Mouse (Mus musculus): ENCODE measurements at regions not wholly inside any gene's neighbourhood (a gene's known extent, or its start where the extent isn't known, plus 50 kb on each side); places are given as distances from the start of the nearest gene placed in this dataset.

DNA sequence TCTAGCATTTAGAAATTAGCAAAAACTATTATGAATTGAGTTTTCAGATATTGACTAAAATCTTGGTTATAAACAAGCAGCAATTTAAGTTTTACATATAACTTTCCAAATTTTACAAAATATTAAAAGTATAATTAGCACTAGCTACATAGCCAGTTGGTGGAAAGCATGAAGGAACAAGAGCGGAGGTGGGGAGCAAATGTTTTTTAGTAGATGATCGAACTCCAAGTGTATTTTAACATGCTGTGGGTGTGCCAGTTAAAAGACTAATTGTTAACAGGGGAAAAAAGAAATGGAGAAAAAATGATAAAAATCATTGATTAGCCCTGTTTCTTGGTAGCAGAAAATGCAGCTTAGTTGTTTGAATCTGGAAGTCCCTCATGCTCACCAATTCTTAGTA lies 426.3 kb upstream of the Mpdz start:
- no peak overlapping the region for H3K9ac ChIP-seq
- H3K27ac ChIP-seq: no peak overlapping the region
- no peaks in the 10 kb centered on the region for H3K36me3 ChIP-seq (replicated peaks)
- no peaks in the 10 kb centered on the region for H3K9me3 ChIP-seq
- H3K4me1 ChIP-seq: no peaks in the 10 kb centered on the region
- no peak overlapping the region for H3K4me3 ChIP-seq (replicated peaks)
- ATAC-seq (ENCODE audit: low FRiP score): no peak
- 92% methylated on average over 2 of the region's 2 CpGs for WGBS
- H3K27me3 ChIP-seq: no peaks in the 10 kb centered on the region
- no peak overlapping the region for H3K4me2 ChIP-seq

DNA sequence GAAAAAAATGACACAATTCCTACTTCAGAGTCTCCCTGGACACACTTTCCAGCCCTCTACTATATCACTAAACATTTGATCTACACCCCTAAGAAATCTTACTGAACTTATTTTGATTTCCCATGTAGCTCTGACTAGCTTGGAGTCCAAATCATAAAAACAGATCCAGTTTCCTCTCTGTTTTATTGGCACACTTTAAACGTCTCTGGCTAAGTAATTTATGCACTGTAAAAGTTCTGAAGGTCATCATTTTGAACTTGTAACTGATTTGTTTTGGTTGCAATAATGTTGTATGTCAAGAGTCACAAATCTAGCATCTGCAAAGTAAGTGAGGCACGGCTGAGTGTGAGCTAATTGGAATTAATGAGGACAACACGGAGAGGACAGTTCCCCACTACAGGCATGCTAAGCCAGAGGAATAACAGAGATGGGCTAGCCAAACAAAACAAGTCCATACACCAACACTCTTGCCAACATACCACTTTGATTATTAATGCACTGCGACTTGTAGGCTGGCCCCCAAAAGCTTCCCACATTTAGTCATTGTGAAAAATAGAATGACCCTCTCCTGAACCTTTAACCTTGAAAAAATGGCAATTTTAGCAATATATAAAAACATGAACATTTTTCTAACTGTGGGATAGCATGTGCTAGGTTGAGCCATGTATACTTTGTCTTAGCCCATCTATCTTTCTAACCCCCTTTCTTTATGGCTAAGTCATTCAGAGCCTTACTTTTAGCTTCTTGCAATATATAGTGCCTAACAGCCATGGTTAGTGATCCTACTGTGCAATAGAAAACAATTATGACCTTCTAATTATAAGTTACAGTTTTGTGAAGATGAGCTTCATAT lies 399.3 kb upstream of the Mpdz start:
- no peaks in the 10 kb centered on the region for H3K4me1 ChIP-seq
- WGBS: 84% methylated on average over 4 of the region's 4 CpGs
- no peaks in the 10 kb centered on the region for H3K9me3 ChIP-seq
- no peaks in the 10 kb centered on the region for H3K27me3 ChIP-seq
- no peak for ATAC-seq (ENCODE audit: low FRiP score)
- no peak overlapping the region for H3K9ac ChIP-seq
- no peak overlapping the region for H3K4me3 ChIP-seq (replicated peaks)
- H3K36me3 ChIP-seq (replicated peaks): no peaks in the 10 kb centered on the region
- H3K27ac ChIP-seq: no peak overlapping the region
- no peak overlapping the region for H3K4me2 ChIP-seq

DNA sequence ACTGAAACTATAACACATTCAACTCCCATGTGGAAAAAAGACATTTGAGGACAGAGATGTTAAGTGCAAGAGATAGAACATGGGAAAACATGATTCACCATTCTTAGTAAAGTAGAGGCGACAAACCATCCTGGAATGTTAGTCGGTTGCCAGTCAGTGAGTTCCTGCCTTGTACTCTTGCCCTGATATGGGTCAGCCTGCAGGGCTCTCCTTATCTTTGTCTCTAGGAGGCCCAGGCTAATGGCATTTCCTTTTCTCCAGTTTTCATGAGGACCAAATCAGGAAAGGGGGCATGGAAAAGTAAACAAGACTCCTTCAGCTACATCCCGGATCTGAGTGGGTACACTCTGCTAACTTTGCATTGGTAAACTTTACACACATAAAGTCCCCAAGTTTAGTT lies 387.4 kb upstream of the Mpdz start:
- Histone ChIP-seq H3K27ac (no peak overlapping the region), H3K4me3 (replicated peaks) (no peak overlapping the region), H3K27me3 (no peaks in the 10 kb centered on the region), H3K36me3 (replicated peaks) (no peaks in the 10 kb centered on the region), H3K9me3 (no peaks in the 10 kb centered on the region), H3K4me1 (no peaks in the 10 kb centered on the region), H3K4me2 (no peak overlapping the region), H3K9ac (no peak overlapping the region)
- WGBS: 82% methylated on average over 3 of the region's 3 CpGs
- ATAC-seq (ENCODE audit: low FRiP score): no peak

DNA sequence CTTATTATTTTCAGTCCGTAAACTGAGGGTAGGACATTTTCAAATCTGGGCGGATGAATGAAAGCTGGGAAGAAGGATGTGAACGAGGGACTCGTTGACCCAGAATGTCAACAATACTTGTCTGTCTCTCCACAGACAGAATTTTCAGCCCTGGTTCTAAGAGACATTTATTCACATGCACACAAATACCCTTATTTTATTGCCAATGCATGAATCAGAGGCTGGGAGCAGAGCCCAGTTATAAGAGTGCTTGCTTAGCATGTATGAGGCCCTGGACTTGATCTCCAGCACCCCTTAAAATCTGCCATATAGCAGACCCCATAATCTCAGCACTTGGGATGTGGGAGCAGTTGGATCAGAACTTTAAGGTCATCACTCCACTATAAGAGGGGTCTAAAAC lies 384.8 kb upstream of the Mpdz start:
- no peak for ATAC-seq (ENCODE audit: low FRiP score)
- no peak overlapping the region for H3K9ac ChIP-seq
- 88% methylated on average over 4 of the region's 4 CpGs for WGBS
- no peaks in the 10 kb centered on the region for H3K27me3 ChIP-seq
- H3K4me3 ChIP-seq (replicated peaks): no peak overlapping the region
- H3K9me3 ChIP-seq: no peaks in the 10 kb centered on the region
- H3K36me3 ChIP-seq (replicated peaks): no peaks in the 10 kb centered on the region
- no peak overlapping the region for H3K4me2 ChIP-seq
- H3K27ac ChIP-seq: no peak overlapping the region
- H3K4me1 ChIP-seq: no peaks in the 10 kb centered on the region

DNA sequence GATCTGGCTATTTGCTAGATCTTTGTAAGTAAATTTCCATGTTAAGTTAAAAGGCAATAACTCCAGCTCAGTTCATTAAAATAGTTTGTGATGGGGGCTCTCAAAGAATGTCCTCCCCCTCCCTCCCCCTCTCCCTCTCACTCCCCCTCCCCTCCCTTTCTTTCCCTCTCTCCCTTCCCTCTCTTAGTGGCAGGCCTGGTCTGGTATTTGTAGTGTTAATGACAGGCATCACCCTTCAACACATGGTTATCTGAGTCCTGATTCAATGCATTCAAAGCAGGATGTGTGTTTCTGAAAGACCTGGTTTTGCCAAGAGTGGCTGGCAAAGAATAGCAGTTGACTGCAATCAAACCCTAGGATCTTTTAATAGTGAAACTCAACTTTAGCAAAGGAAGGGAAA lies 383.4 kb upstream of the Mpdz start:
- Histone ChIP-seq H3K4me3 (replicated peaks) (no peak overlapping the region), H3K9me3 (no peaks in the 10 kb centered on the region), H3K27ac (no peak overlapping the region), H3K9ac (no peak overlapping the region), H3K36me3 (replicated peaks) (no peaks in the 10 kb centered on the region), H3K4me1 (no peaks in the 10 kb centered on the region), H3K4me2 (no peak overlapping the region), H3K27me3 (no peaks in the 10 kb centered on the region)
- ATAC-seq (ENCODE audit: low FRiP score): no peak

DNA sequence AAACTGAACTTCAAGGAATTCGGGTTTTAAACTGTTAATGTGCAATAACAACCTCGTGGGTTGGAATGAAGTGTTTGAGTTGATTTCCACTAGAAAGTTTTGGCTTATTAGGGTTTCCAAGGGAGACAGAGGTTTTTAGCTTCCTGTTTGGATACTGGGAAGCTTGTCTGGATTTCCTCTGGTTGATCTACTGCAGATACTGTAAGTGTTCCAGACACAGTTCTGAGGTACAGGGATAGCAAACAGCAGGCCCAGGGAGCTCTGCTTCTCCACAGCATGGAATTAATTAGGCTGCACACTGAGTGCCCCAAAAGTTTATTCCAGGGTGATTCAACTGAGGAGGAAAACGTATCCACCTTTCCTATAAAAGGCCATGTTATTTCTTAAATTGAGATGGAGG lies 381.0 kb upstream of the Mpdz start:
- H3K4me3 ChIP-seq (replicated peaks): no peak overlapping the region
- ATAC-seq (ENCODE audit: low FRiP score): no peak
- 76% methylated on average over 3 of the region's 3 CpGs for WGBS

DNA sequence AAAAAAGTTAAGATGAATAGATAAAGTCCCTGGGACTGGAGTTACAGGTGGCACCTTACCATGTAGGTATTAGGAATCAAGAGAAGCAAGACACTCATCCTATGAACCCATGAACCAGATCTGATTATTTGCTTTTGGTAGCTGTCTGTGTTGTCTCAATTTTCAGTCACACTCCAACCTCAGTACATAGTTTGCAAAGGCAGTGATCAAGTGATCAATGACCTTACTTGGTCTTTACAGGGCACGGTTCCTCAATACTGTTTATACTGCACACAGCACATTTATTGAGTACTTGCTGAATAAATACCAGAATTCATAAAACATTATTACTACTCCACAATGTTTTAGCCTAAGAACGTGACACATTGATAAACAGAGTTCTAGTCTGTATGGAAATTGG lies 346.7 kb upstream of the Mpdz start:
- Histone ChIP-seq H3K36me3 (replicated peaks) (no peaks in the 10 kb centered on the region), H3K9ac (no peak overlapping the region), H3K27me3 (no peaks in the 10 kb centered on the region), H3K4me2 (no peak overlapping the region), H3K4me3 (replicated peaks) (no peak overlapping the region), H3K4me1 (no peaks in the 10 kb centered on the region), H3K27ac (no peak overlapping the region), H3K9me3 (no peaks in the 10 kb centered on the region)
- 86% methylated on average over 2 of the region's 2 CpGs for WGBS
- ATAC-seq (ENCODE audit: low FRiP score): no peak

More for the DNA sequence above, 381.0 kb upstream of the Mpdz start:
- Histone ChIP-seq H3K27ac (no peak overlapping the region), H3K4me1 (no peaks in the 10 kb centered on the region), H3K4me2 (no peak overlapping the region), H3K27me3 (no peaks in the 10 kb centered on the region), H3K36me3 (replicated peaks) (no peaks in the 10 kb centered on the region), H3K9ac (no peak overlapping the region), H3K9me3 (no peaks in the 10 kb centered on the region)

DNA sequence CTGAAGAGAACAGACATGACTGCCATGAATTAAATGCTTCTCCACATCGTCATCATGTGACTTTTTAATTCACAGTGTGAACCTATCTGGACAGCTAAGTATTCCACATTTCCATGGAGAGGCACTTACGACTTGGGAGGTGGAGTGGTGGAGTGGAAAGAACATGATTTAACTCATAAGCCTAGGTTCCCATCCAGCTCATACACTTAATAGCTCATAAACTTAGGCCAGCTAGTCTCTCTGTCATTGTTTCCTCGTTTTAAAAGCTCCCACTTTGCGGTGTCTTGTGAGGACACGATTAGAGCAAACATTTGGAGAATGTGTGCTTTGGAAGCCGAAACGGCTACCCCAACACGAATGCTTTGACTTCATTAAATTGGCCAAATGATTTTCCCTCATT lies 346.0 kb upstream of the Mpdz start:
- WGBS: 79% methylated on average over 8 of the region's 8 CpGs
- no peak for ATAC-seq (ENCODE audit: low FRiP score)
- Histone ChIP-seq H3K4me2 (no peak overlapping the region), H3K36me3 (replicated peaks) (no peaks in the 10 kb centered on the region), H3K4me3 (replicated peaks) (no peak overlapping the region), H3K27me3 (no peaks in the 10 kb centered on the region), H3K4me1 (no peaks in the 10 kb centered on the region), H3K9ac (no peak overlapping the region), H3K9me3 (no peaks in the 10 kb centered on the region), H3K27ac (no peak overlapping the region)

DNA sequence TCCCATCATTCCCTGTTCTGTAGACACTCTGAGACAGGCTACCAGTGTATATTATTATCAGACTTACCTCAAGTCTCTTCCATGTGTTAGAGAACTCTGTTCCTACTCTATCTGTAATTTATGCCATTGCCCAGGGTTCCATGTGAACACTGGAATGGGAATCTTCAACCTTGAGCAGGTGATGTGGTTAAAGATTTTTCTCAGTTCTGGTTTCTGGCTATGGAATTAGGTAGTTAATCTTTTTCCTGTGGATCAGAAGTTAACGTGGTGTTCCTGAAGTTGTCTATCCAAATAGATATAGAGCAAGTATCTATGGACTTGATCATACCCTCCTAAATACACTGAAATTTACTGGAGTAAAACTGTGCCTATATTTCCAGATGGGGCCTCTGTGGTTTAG lies 339.4 kb upstream of the Mpdz start:
- no peaks in the 10 kb centered on the region for H3K27me3 ChIP-seq
- H3K4me1 ChIP-seq: no peaks in the 10 kb centered on the region
- 74% methylated on average over 1 of the region's 1 CpGs for WGBS
- H3K4me3 ChIP-seq (replicated peaks): no peak overlapping the region
- no peak overlapping the region for H3K27ac ChIP-seq
- no peak for ATAC-seq (ENCODE audit: low FRiP score)
- H3K36me3 ChIP-seq (replicated peaks): no peaks in the 10 kb centered on the region
- no peak overlapping the region for H3K9ac ChIP-seq
- H3K9me3 ChIP-seq: no peaks in the 10 kb centered on the region
- H3K4me2 ChIP-seq: no peak overlapping the region

DNA sequence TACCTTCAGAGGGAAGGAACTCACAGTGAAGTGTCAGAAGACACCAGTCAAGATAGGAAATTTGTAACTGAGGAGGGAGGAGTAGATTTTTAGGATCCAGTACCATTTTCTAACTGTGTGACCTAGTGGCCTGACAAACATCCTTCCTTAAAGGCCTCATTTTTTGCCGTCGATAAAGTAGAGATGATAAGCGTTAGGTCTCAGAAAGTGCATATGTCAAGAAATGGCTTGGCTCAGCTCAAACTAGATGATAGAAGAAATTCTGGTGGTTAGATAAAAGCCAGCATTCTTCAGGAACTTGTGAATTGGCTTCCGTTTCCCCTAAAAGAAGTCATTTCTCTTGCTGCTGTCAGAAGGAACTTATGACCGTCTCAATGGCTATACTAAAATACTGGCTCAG lies 324.1 kb upstream of the Mpdz start:
- no peaks in the 10 kb centered on the region for H3K9me3 ChIP-seq
- ATAC-seq (ENCODE audit: low FRiP score): no peak
- no peak overlapping the region for H3K27ac ChIP-seq
- H3K36me3 ChIP-seq (replicated peaks): no peaks in the 10 kb centered on the region
- H3K4me1 ChIP-seq: peaks cover 26% of the 10 kb centered on the region
- no peak overlapping the region for H3K9ac ChIP-seq
- WGBS: 95% methylated on average over 5 of the region's 5 CpGs
- H3K27me3 ChIP-seq: no peaks in the 10 kb centered on the region
- H3K4me2 ChIP-seq: no peak overlapping the region
- no peak overlapping the region for H3K4me3 ChIP-seq (replicated peaks)

DNA sequence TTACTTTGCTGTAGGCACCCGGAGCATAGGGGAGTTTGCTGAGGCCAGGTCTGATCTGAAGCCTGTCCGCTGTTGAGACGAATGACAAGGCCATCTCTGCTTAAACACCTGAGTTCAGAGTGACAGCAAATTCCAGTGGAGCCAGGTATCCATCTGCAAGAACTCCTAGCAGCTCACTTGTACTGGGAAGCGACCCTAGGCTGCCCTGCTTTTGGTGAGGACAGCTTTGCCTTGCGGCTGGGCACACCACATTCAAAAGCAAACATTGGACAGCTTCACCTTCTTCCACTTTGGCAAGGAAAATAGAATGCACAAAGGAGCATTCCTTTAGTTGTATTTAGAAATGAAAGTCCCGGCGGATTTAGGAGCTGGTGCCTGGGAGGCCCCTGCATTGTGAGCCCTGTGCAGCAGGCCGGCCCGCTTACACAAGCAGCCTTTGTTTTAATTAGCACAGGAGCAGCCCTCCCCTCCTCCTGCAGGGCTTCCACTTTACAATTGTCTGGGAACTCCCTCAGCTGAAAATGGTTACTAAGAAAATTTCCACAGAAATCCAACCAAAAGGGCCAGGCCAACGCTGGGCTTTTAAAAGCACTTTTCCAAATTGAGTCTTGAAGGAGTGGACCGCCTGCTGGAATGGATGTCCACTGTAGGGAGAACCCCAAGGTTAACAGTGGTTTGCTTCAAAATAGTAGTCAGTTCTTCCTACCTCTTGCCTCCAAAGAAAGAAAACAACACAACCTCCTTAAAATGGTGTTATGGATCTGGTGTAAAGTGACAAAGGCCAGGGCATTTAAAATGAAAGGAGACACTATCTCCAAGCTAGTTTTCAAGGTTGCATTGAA lies 321.6 kb upstream of the Mpdz start:
- Histone ChIP-seq H3K4me1 (peaks cover 26% of the 10 kb centered on the region), H3K4me2 (peak overlapping the region; percentile 39), H3K36me3 (replicated peaks) (no peaks in the 10 kb centered on the region), H3K27ac (peak overlapping the region; percentile 86), H3K9me3 (no peaks in the 10 kb centered on the region), H3K4me3 (replicated peaks) (no peak overlapping the region), H3K27me3 (no peaks in the 10 kb centered on the region), H3K9ac (0 out of 2 replicates have a peak overlapping the region, but pooled peaks have one; percentile 17)
- WGBS: 7% methylated on average over 11 of the region's 11 CpGs
- peak; percentile 92 for ATAC-seq (ENCODE audit: low FRiP score)

DNA sequence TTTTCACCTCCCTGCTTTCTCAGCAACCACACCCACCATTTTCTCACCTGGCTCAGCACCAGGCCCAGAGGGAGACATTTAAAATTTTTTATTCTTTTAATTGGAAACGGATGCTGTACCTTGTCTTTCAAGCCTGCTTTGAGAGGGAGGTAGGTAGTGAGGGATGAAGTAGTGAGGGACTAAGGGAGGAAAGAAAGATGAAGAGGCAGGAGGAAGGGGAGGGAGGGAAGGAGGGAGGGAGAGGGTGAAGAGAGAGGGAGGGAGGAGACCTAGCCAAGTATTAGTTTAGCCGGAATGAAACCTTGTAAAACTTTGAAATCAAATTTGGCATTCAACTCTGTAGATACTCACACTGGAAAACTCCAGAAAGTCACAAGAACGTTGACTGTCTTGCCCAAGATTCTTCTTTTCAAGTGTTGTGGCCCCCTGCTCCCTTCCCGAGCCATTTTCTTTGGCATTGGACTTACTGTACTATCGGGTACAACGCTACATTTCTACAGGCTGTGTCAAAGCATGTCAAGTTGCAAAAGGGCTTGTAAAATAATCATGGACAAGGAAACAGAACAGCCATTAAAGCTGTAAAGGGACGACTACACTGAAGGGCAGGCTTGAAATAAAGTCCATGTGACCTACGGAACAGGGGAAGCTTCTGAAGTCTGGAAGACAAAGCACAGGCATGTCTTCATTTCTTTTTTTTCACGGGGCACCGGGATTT lies 320.9 kb upstream of the Mpdz start:
- peaks cover 26% of the 10 kb centered on the region for H3K4me1 ChIP-seq
- peak overlapping the region; percentile 86 for H3K27ac ChIP-seq
- peak; percentile 21; the same call in 1 of the 2 replicates for ATAC-seq (ENCODE audit: low FRiP score)
- peak overlapping the region; percentile 39 for H3K4me2 ChIP-seq
- no peaks in the 10 kb centered on the region for H3K9me3 ChIP-seq
- no peaks in the 10 kb centered on the region for H3K36me3 ChIP-seq (replicated peaks)
- 26% methylated on average over 10 of the region's 10 CpGs for WGBS
- H3K4me3 ChIP-seq (replicated peaks): no peak overlapping the region
- H3K9ac ChIP-seq: no peak overlapping the region
- H3K27me3 ChIP-seq: no peaks in the 10 kb centered on the region

Data from forebrain, embryonic 12.5 days (tissue).